Mouse (Mus musculus) liver, postnatal 0 days (tissue): ENCODE data around the gene Pafah1b2.

Experiments used
- CTCF ChIP-seq: sonication (generic); IDR thresholded peaks from 2 replicates; pipeline ENCODE4 v1.5.1; 2016; ENCODE audit warnings: antibody characterized with exemption, low read depth
- EP300 ChIP-seq: IDR thresholded peaks from 2 replicates; pipeline ENCODE4 v1.6.1; 2016; ENCODE audit warnings: antibody characterized with exemption, low read depth, mild to moderate bottlenecking

- TF ChIP-seq CTCF (no peak), EP300 (no peak)
These were observed 95.2 kb downstream of the Pafah1b2 start for GRCm38 (mm10) chr9:45917041-45917934.
